Mouse (Mus musculus) hindbrain, embryonic 13.5 days (tissue): ENCODE measurements around the gene Tmprss13. TPM values are rescaled to one million over a fixed set of nuclear protein-coding genes. Genes with fewer than 3 reads are reported as not detected.

Experiments
- ATAC-seq: fragments of 200-750 bp; cut with Nextera tagmentation; 2 replicates; pipeline ENCODE4 v1.8.0; 2017; ENCODE audit warnings: moderate TSS enrichment; ENCODE audit not compliant: low FRiP score
- H3K27ac ChIP-seq: fragments of 300-500 bp; sonication (generic); 2 replicates; pipeline ENCODE4 v1.5.1; 2015; ENCODE audit warnings: inconsistent platforms, mild to moderate bottlenecking, moderate library complexity
- H3K27me3 ChIP-seq: fragments of 300-500 bp; sonication (generic); 2 replicates; pipeline ENCODE4 v1.6.1; 2015; ENCODE audit warnings: mild to moderate bottlenecking, inconsistent platforms
- H3K36me3 ChIP-seq: fragments of 300-500 bp; sonication (generic); 2 replicates; pipeline ENCODE4 v1.6.1; 2015; ENCODE audit warnings: mild to moderate bottlenecking, inconsistent platforms
- H3K4me1 ChIP-seq: fragments of 300-500 bp; sonication (generic); replicated peaks from 2 replicates; pipeline ENCODE4 v1.6.1; 2015; ENCODE audit warnings: inconsistent platforms
- H3K4me2 ChIP-seq: fragments of 300-500 bp; sonication (generic); 2 replicates; pipeline ENCODE4 v1.6.1; 2015; ENCODE audit warnings: inconsistent platforms, mild to moderate bottlenecking, moderate library complexity
- H3K4me3 ChIP-seq: fragments of 300-500 bp; sonication (generic); 2 replicates; pipeline ENCODE4 v1.5.1; 2015; ENCODE audit warnings: mild to moderate bottlenecking, inconsistent platforms
- H3K9ac ChIP-seq: fragments of 300-500 bp; sonication (generic); 2 replicates; pipeline ENCODE4 v1.6.1; 2015; ENCODE audit warnings: mild to moderate bottlenecking, inconsistent platforms
- H3K9me3 ChIP-seq: fragments of 300-500 bp; sonication (generic); 2 replicates; pipeline ENCODE4 v1.6.1; 2016; ENCODE audit warnings: inconsistent platforms
- WGBS: fragments of 180-500 bp; shearing (Covaris S2); methylation state at CpG from one replicate; pipeline ENCODE4 v1.1.7; 2015; 5-methylcytosine and 5-hydroxymethylcytosine counted together
- polyA plus RNA-seq: library from polyadenylated mRNA; unstranded; fragments of >200 nt; fragmentation: Nextera tagmentation; extraction: Ambion mirVana; gene quantifications from 2 replicates; pipeline ENCODE4 v1.2.1, GENCODE M21; 2015

Gene Tmprss13
- polyA plus RNA-seq, 1 experiment from 2014 or later: not detected

DNA sequence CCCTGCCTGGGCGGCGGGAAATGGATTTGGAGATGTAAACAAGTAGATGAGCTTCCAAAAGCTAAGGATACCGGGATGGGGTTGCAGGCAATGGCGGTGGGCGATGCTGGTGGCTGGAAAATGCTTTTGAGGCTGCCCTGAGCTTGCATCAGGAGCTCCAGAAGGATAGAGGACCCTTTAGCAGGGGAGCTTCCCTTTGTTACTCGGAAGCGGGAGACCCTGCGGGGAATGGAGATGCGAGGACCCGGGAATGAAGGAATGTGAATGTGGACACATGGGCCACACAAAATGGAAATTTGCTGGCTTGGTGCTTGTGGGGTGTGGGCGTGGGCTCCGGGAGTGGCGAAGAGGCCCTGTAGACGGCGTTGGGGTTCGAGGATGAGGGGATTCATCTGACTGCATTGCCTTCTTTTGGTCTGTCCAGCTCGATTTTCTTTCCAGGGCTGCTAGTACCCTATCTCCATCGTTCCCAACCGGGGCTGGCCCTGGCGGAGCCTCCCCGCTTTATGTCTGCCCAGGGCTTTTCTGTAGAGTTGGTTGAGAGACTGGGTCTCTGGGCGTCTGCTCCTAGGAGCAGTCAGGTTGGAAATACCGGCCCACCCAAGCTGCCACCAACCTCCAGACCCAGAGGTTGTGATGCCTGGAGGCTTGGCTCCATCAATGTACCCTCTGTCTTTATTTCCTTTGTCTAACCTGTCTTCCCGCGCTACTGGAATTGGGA, 51.9 kb downstream of the Tmprss13 start:
- H3K27me3 ChIP-seq: peaks cover 7% of the 10 kb centered on the region; the same call in 1 of the 2 replicates
- 3% methylated on average over 25 of the region's 25 CpGs for WGBS
- H3K4me3 ChIP-seq: peak overlapping the region; percentile 71
- peak overlapping the region; percentile 84 for H3K9ac ChIP-seq
- peak overlapping the region; percentile 89 for H3K27ac ChIP-seq
- peaks cover 3% of the 10 kb centered on the region; the same call in 1 of the 2 replicates for H3K36me3 ChIP-seq
- peak; percentile 49 for ATAC-seq
- no peaks in the 10 kb centered on the region for H3K9me3 ChIP-seq
- H3K4me2 ChIP-seq: peak overlapping the region; percentile 87
- H3K4me1 ChIP-seq: peaks cover 50% of the 10 kb centered on the region

DNA sequence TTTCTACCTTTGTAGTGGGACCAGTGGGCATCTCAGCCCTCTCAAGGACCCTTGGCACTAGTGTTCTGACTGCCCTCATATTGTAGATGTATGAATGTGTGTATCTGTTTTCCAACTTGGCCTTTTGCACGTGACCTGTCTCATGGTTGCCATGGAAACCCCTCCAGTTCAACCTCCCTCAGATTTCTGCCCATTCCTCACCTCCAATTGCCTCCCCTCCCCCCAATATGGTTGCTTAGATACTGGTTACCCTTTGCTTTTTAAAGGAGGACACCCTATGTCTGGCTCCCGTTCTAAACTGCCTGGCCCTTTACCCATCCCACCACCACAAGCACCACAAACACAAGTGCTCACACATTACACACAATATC, 52.4 kb downstream of the Tmprss13 start:
- peak overlapping the region; percentile 71 for H3K4me3 ChIP-seq
- peak; percentile 47 for ATAC-seq
- peak overlapping the region; percentile 84 for H3K9ac ChIP-seq
- H3K9me3 ChIP-seq: no peaks in the 10 kb centered on the region
- peak overlapping the region; percentile 89 for H3K27ac ChIP-seq
- peak overlapping the region; percentile 87 for H3K4me2 ChIP-seq
- peaks cover 7% of the 10 kb centered on the region; the same call in 1 of the 2 replicates for H3K27me3 ChIP-seq
- H3K36me3 ChIP-seq: peaks cover 4% of the 10 kb centered on the region; the same call in 1 of the 2 replicates
- H3K4me1 ChIP-seq: peaks cover 55% of the 10 kb centered on the region
- WGBS: 4% methylated on average over 2 of the region's 2 CpGs

DNA sequence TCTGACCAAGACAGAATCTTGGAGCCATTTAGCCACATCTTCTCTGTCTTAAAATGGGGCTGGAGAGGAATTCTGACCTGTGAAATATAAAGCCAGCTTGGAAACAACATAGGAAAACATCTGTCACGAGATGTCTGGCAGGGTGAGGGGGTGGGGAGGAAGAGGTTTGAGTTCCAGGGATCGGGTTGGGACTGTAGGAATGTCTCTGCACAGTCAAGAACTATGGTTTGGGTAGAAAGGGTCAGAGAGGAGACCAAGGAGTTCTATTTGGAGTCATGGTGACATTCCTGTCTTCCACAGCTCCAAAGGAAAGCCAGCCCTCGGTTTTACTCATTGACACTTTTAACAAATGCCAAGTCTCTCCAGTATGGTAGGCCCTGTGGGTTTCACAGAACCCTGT, 55.0 kb downstream of the Tmprss13 start:
- Histone ChIP-seq H3K4me2 (no peak overlapping the region), H3K27ac (no peak overlapping the region), H3K4me3 (no peak overlapping the region), H3K27me3 (no peaks in the 10 kb centered on the region), H3K4me1 (peaks cover 78% of the 10 kb centered on the region), H3K9ac (no peak overlapping the region), H3K36me3 (peaks cover 4% of the 10 kb centered on the region; the same call in 1 of the 2 replicates), H3K9me3 (no peaks in the 10 kb centered on the region)
- no peak for ATAC-seq
- WGBS: 87% methylated on average over 3 of the region's 3 CpGs

DNA sequence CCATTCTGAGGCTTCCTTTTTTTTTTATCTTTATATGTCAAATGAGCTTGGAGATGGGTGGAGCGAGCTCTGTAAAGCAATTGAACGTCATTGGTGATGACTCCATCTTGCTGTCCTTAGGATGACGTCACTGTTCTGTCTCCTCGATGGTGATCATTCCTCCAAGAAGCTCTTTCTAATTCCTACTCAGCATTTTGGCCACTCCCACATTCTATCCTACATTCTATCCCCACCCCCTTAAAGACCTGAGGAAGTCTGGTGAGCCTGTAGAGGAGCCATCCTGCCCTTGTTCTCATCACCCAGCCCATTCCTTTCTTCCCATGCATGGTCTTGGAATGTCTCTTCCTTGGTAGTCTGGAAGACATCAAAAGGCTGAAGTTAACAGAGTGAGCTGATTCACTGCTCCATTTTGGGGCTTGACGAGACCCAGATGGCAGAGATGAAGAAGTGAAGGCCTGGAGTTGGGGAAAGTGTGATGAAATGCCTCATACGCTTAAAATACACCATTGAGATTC, 56.1 kb downstream of the Tmprss13 start:
- H3K9me3 ChIP-seq: no peaks in the 10 kb centered on the region
- no peak overlapping the region for H3K4me2 ChIP-seq
- H3K27ac ChIP-seq: no peak overlapping the region
- no peaks in the 10 kb centered on the region for H3K27me3 ChIP-seq
- no peak overlapping the region for H3K9ac ChIP-seq
- peaks cover 4% of the 10 kb centered on the region; the same call in 1 of the 2 replicates for H3K36me3 ChIP-seq
- no peak for ATAC-seq
- 94% methylated on average over 6 of the region's 6 CpGs for WGBS
- no peak overlapping the region for H3K4me3 ChIP-seq
- peaks cover 82% of the 10 kb centered on the region for H3K4me1 ChIP-seq

DNA sequence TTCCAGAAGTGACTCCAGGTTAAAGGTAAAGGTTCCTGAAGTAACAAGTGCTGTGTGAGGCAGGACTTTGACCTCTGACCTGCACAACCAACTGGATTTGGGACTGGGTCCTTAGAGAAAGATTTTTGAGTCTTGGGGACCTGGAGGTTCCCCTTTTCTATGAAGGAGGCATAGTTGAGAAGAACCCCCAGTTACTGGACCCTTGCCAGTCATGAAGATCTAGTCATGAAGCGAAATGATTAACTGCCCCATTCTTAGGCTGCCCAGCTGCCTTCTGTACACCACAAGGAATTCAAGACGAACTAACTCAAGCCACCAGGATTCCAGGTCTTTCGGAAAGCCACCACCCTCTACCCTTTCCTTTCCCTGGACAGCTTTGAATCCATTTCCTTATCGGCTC, 57.5 kb downstream of the Tmprss13 start:
- H3K27me3 ChIP-seq: no peaks in the 10 kb centered on the region
- H3K36me3 ChIP-seq: peaks cover 4% of the 10 kb centered on the region; the same call in 1 of the 2 replicates
- no peak overlapping the region for H3K4me3 ChIP-seq
- peaks cover 87% of the 10 kb centered on the region for H3K4me1 ChIP-seq
- H3K9ac ChIP-seq: no peak overlapping the region
- ATAC-seq: no peak
- H3K27ac ChIP-seq: no peak overlapping the region
- H3K9me3 ChIP-seq: no peaks in the 10 kb centered on the region
- 80% methylated on average over 4 of the region's 4 CpGs for WGBS
- no peak overlapping the region for H3K4me2 ChIP-seq

GRCm38 (mm10) chr9:45376883-45377282, 58.0 kb downstream of the Tmprss13 start:
- peaks cover 4% of the 10 kb centered on the region; the same call in 1 of the 2 replicates for H3K36me3 ChIP-seq
- H3K9ac ChIP-seq: no peak overlapping the region
- H3K4me1 ChIP-seq: peaks cover 87% of the 10 kb centered on the region
- H3K4me3 ChIP-seq: no peak overlapping the region
- 89% methylated on average over 2 of the region's 2 CpGs for WGBS
- no peak overlapping the region for H3K4me2 ChIP-seq
- no peak overlapping the region for H3K27ac ChIP-seq
- no peaks in the 10 kb centered on the region for H3K27me3 ChIP-seq
- no peaks in the 10 kb centered on the region for H3K9me3 ChIP-seq
- ATAC-seq: no peak

- Histone ChIP-seq H3K36me3 (peaks cover 3% of the 10 kb centered on the region; the same call in 1 of the 2 replicates), H3K9ac (no peak overlapping the region), H3K27ac (peak overlapping the region; percentile 80), H3K4me3 (no peak overlapping the region), H3K4me1 (peaks cover 73% of the 10 kb centered on the region), H3K27me3 (no peaks in the 10 kb centered on the region), H3K4me2 (no peak overlapping the region), H3K9me3 (no peaks in the 10 kb centered on the region)
- WGBS: 28% methylated on average over 10 of the region's 10 CpGs
- ATAC-seq: peak; percentile 81
Measured at GRCm38 (mm10) chr9:45380411-45381251, 61.7 kb downstream of the Tmprss13 start.

DNA sequence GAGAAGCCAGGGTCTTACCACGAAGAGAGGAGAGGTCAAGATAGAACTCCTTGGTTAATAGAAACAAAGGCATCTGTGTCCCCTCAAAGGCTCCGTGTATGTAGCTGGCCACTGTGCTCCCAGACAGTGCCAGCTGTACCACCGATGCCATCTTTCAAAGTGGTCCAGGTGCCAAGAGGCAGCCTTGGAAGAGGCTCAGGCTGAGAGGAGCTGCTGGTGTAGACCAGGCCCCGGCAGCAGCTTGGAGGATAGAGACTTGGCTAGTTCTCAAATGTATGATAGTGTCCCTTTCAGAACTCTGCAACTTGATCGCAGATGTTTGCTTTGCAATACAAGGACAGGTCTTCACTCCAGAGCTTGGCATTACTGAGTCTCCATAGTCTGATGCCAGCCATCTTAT, 63.4 kb downstream of the Tmprss13 start:
- Histone ChIP-seq H3K36me3 (no peaks in the 10 kb centered on the region; the same call in 1 of the 2 replicates), H3K9me3 (no peaks in the 10 kb centered on the region), H3K4me3 (no peak overlapping the region), H3K27me3 (no peaks in the 10 kb centered on the region), H3K9ac (no peak overlapping the region), H3K4me1 (peaks cover 58% of the 10 kb centered on the region), H3K27ac (0 out of 2 replicates have a peak overlapping the region, but pooled peaks have one; percentile 80), H3K4me2 (no peak overlapping the region)
- no peak for ATAC-seq
- WGBS: 66% methylated on average over 5 of the region's 5 CpGs

DNA sequence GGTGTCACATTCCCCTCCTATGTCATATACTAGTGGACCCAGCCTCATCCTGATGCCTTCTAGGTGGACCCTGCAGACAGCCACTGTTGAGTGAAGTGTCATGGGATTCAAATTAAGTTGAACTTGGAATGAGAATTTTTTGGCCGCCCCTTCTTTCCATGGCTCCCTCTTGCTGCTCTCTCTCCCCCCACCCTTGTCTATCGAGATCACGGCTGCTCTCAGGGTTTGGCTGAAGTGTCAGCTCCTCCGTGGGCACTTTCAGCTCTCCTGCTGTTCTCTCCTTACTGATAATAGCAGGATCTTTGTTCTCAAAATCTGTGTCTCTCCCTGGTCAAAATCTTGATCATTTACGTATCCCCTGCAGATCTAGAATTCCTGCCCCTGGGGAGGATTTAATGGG, 63.9 kb downstream of the Tmprss13 start:
- Histone ChIP-seq H3K27ac (no peak overlapping the region; the same call in 1 of the 2 replicates), H3K27me3 (no peaks in the 10 kb centered on the region), H3K4me3 (no peak overlapping the region), H3K9ac (no peak overlapping the region), H3K36me3 (no peaks in the 10 kb centered on the region; the same call in 1 of the 2 replicates), H3K4me1 (peaks cover 55% of the 10 kb centered on the region), H3K4me2 (no peak overlapping the region), H3K9me3 (no peaks in the 10 kb centered on the region)
- 81% methylated on average over 5 of the region's 5 CpGs for WGBS
- ATAC-seq: no peak

DNA sequence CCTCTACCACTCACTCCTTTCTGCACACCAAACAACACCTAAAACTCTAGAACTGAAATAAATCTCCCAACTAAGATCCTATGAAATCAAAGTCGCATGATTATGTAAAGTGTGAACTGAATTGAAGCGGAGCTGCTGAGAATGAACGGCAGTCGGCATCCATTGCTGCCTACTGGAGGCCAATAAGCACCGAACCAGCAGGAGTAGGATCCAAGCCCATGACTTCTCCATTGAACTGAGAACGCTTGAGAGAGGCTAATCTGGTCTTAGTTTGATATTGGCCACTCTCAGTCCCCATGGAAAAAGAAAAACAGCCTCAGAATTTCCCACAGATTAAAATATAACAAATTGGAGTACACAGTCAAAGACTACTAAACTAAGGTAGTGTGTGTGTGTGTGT, 65.0 kb downstream of the Tmprss13 start:
- H3K4me2 ChIP-seq: no peak overlapping the region
- peaks cover 50% of the 10 kb centered on the region for H3K4me1 ChIP-seq
- H3K9me3 ChIP-seq: no peaks in the 10 kb centered on the region
- H3K4me3 ChIP-seq: no peak overlapping the region
- no peak for ATAC-seq
- no peak overlapping the region for H3K9ac ChIP-seq
- WGBS: 92% methylated on average over 6 of the region's 6 CpGs
- no peak overlapping the region for H3K27ac ChIP-seq
- H3K27me3 ChIP-seq: no peaks in the 10 kb centered on the region
- H3K36me3 ChIP-seq: no peaks in the 10 kb centered on the region; the same call in 1 of the 2 replicates

- no peak for ATAC-seq
- H3K27me3 ChIP-seq: no peaks in the 10 kb centered on the region
- 89% methylated on average over 5 of the region's 5 CpGs for WGBS
- H3K4me1 ChIP-seq: peaks cover 22% of the 10 kb centered on the region
- H3K27ac ChIP-seq: no peak overlapping the region
- no peaks in the 10 kb centered on the region for H3K9me3 ChIP-seq
- H3K4me3 ChIP-seq: no peak overlapping the region
- H3K36me3 ChIP-seq: peaks cover 12% of the 10 kb centered on the region
- no peak overlapping the region for H3K9ac ChIP-seq
- no peak overlapping the region for H3K4me2 ChIP-seq
Measured at GRCm38 (mm10) chr9:45386698-45387097, 67.8 kb downstream of the Tmprss13 start.

GRCm38 (mm10) chr9:45388385-45388994, 69.6 kb downstream of the Tmprss13 start:
- Histone ChIP-seq H3K9me3 (no peaks in the 10 kb centered on the region), H3K4me1 (peaks cover 13% of the 10 kb centered on the region; the same call in 1 of the 2 replicates), H3K4me3 (no peak overlapping the region), H3K4me2 (no peak overlapping the region), H3K27ac (no peak overlapping the region), H3K9ac (no peak overlapping the region), H3K36me3 (peaks cover 28% of the 10 kb centered on the region), H3K27me3 (no peaks in the 10 kb centered on the region)
- ATAC-seq: peak; percentile 63; the same call in 1 of the 2 replicates
- 43% methylated on average over 12 of the region's 12 CpGs for WGBS
